Mouse (Mus musculus) CD4-positive, CD25-positive, alpha-beta regulatory T cell, adult 2 months (primary cell): ENCODE data around the gene Mlf2.

ENCODE experiments used
- DNase-seq: peaks from one replicate; pipeline ENCODE4 v3.0.0-alpha.2; 2012; ENCODE audit warnings: low read depth, low spot score

Mlf2 gene

GRCm38 (mm10) chr6:124911533-124912218, 19.5 kb upstream of the Mlf2 start, which contains the start of gene Lag3:
Gene Lag3, minus strand, starts transcription at chr6:124911705.
- peak; percentile 67 for DNase-seq

- DNase-seq = no peak
Observed at GRCm38 (mm10) chr6:124913214-124913613, 18.0 kb upstream of the Mlf2 start.

GRCm38 (mm10) chr6:124913721-124914285, 17.4 kb upstream of the Mlf2 start:
- no peak for DNase-seq

GRCm38 (mm10) chr6:124914511-124914910, 16.7 kb upstream of the Mlf2 start:
- no peak for DNase-seq

- no peak for DNase-seq
Observed at GRCm38 (mm10) chr6:124915160-124915941, 15.8 kb upstream of the Mlf2 start.

GRCm38 (mm10) chr6:124915942-124916694, 15.1 kb upstream of the Mlf2 start:
- peak; percentile 64 for DNase-seq

GRCm38 (mm10) chr6:124916695-124917517, 14.3 kb upstream of the Mlf2 start:
- peak; percentile 94 for DNase-seq

- DNase-seq = peak; percentile 75
Observed at GRCm38 (mm10) chr6:124917518-124918330, 13.5 kb upstream of the Mlf2 start.

GRCm38 (mm10) chr6:124918331-124918690, 12.9 kb upstream of the Mlf2 start:
- no peak for DNase-seq

- no peak for DNase-seq
Observed at GRCm38 (mm10) chr6:124918890-124919627, 12.1 kb upstream of the Mlf2 start.

GRCm38 (mm10) chr6:124919695-124920317, 11.4 kb upstream of the Mlf2 start, which contains the start of gene Ptms:
Gene Ptms, minus strand, starts transcription at chr6:124920103.
- peak; percentile 74 for DNase-seq

GRCm38 (mm10) chr6:124920318-124921085, 10.7 kb upstream of the Mlf2 start:
- no peak for DNase-seq

GRCm38 (mm10) chr6:124921539-124921938, 9.6 kb upstream of the Mlf2 start:
- no peak for DNase-seq

- no peak for DNase-seq
Observed at GRCm38 (mm10) chr6:124925173-124925793, 5.9 kb upstream of the Mlf2 start.

GRCm38 (mm10) chr6:124925941-124926340, 5.2 kb upstream of the Mlf2 start:
- no peak for DNase-seq

GRCm38 (mm10) chr6:124930231-124930630, 955 bp upstream of the Mlf2 start:
- no peak for DNase-seq

- peak; percentile 58 for DNase-seq
Observed at GRCm38 (mm10) chr6:124931525-124932313, 533 bp downstream of the Mlf2 start.
